Mouse (Mus musculus) myocyte (in vitro differentiated cells): ENCODE results near the gene Tmem206. TPM values are rescaled to one million over a fixed set of nuclear protein-coding genes. Genes with fewer than 3 reads are reported as not detected.

Experiments used
- H3K27me3 ChIP-seq: one replicate; pipeline ENCODE4 v1.6.1; 2011; ENCODE audit not compliant: control insufficient read depth, insufficient read depth, insufficient read length
- H3K36me3 ChIP-seq: one replicate; pipeline ENCODE4 v1.6.1; 2011; ENCODE audit not compliant: control insufficient read depth, insufficient read depth
- H3K4me2 ChIP-seq: one replicate; pipeline ENCODE4 v1.6.1; 2011; ENCODE audit warnings: low read depth, control low read depth
- H3K4me3 ChIP-seq: one replicate; pipeline ENCODE4 v1.5.1; 2011; ENCODE audit warnings: mild to moderate bottlenecking, control low read depth, moderate library complexity
- H3K79me2 ChIP-seq: one replicate; pipeline ENCODE4 v1.6.1; 2011; ENCODE audit not compliant: control insufficient read depth, insufficient read depth
- H3ac ChIP-seq: one replicate; pipeline ENCODE4 v1.6.1; 2011; ENCODE audit not compliant: control insufficient read depth, insufficient read length
- CEBPB ChIP-seq: IDR thresholded peaks from 2 replicates; pipeline ENCODE4 v1.6.1; 2011; ENCODE audit warnings: mild to moderate bottlenecking, moderate library complexity; ENCODE audit not compliant: poor library complexity, insufficient read depth, severe bottlenecking
- E2F4 ChIP-seq: IDR thresholded peaks from one replicate; pipeline ENCODE4 v1.6.1; 2011; ENCODE audit warnings: mild to moderate bottlenecking, control low read depth, moderate library complexity; ENCODE audit not compliant: insufficient read depth
- MAX ChIP-seq: IDR thresholded peaks from one replicate; pipeline ENCODE4 v1.6.1; 2011; ENCODE audit warnings: low read depth, mild to moderate bottlenecking, control low read depth
- MYOD1 ChIP-seq, 3 experiments: IDR thresholded peaks; one replicate each; pipeline ENCODE4 v1.6.1; 2011; ENCODE audit warnings: control low read depth in 2 of 3, low read depth in 2 of 3, mild to moderate bottlenecking in 2 of 3, moderate library complexity in 1 of 3; ENCODE audit not compliant: insufficient read length in 2 of 3, control insufficient read depth in 1 of 3
- MYOG ChIP-seq, 3 experiments: IDR thresholded peaks; one replicate each; pipeline ENCODE4 v1.6.1; 2011; ENCODE audit warnings: control low read depth in 2 of 3, low read depth in 2 of 3, mild to moderate bottlenecking in 2 of 3; ENCODE audit not compliant: insufficient read length in 2 of 3, control insufficient read depth in 1 of 3, insufficient read depth in 1 of 3
- POLR2A ChIP-seq: IDR thresholded peaks from one replicate; pipeline ENCODE4 v1.6.1; 2011; ENCODE audit warnings: low read depth, mild to moderate bottlenecking, control low read depth, moderate library complexity; ENCODE audit not compliant: insufficient read length
- POLR2AphosphoS2 ChIP-seq: IDR thresholded peaks from one replicate; pipeline ENCODE4 v1.6.1; 2011; ENCODE audit warnings: low read depth, control low read depth; ENCODE audit not compliant: insufficient read length
- REST ChIP-seq: IDR thresholded peaks from one replicate; pipeline ENCODE4 v1.6.1; 2011; ENCODE audit warnings: mild to moderate bottlenecking, control low read depth, moderate library complexity; ENCODE audit not compliant: insufficient read depth, insufficient read length
- SRF ChIP-seq: IDR thresholded peaks from one replicate; pipeline ENCODE4 v1.6.1; 2011; ENCODE audit warnings: low read depth; ENCODE audit not compliant: control insufficient read depth, insufficient read length
- TCF12 ChIP-seq: IDR thresholded peaks from one replicate; pipeline ENCODE4 v1.6.1; 2011; ENCODE audit warnings: mild to moderate bottlenecking, control low read depth; ENCODE audit not compliant: poor library complexity, insufficient read depth, severe bottlenecking
- TCF3 ChIP-seq: IDR thresholded peaks from one replicate; pipeline ENCODE4 v1.6.1; 2011; ENCODE audit warnings: low read depth, control low read depth; ENCODE audit not compliant: insufficient read length
- USF1 ChIP-seq: IDR thresholded peaks from one replicate; pipeline ENCODE4 v1.6.1; 2011; ENCODE audit warnings: low read depth, mild to moderate bottlenecking, control low read depth, moderate library complexity
- polyA plus RNA-seq: library from polyadenylated mRNA; unstranded; fragments of >200 nt; fragmentation: generic; extraction: Trizol; gene quantifications from one replicate; pipeline ENCODE4 v1.2.1, GENCODE M21; 2012; ENCODE audit warnings: missing spikeins

Gene Tmem206
- polyA plus RNA-seq, 1 experiment = 12.1 TPM

DNA sequence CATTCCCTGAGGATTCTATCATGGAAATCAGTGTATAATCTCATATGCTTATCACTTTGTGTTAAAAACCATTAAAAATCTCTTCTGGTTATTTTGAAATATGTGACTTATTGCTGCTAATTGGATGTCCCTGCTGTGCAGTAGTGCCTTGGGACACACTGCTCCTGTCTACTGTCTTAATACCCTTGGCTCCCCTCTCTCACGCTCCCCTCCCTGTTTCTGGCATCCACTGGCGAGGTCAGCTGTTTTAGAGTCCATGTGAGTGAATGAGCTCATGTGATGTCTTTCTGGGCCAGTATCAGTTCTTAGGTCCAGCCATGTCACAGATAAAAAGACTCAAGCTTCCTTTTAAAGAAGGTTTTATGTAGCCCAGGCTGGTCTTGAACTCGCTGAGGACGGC is 4.6 kb downstream of the Tmem206 start:
- H3K79me2 ChIP-seq = no peaks in the 10 kb centered on the region
- no peak for TF ChIP-seq POLR2A
- no peak for TF ChIP-seq MYOG (IDR thresholded peaks at IDR 0.05; ENCODE audit: control insufficient read depth in 1 of 3, insufficient read depth in 1 of 3, insufficient read length in 2 of 3, low read depth in 2 of 3)
- TF ChIP-seq USF1 = no peak
- TF ChIP-seq E2F4 = no peak
- no peak for TF ChIP-seq SRF
- TF ChIP-seq CEBPB = no peak
- no peak for TF ChIP-seq POLR2AphosphoS2
- H3ac ChIP-seq = no peak overlapping the region
- no peak overlapping the region for H3K4me3 ChIP-seq
- H3K4me2 ChIP-seq = no peak overlapping the region
- no peaks in the 10 kb centered on the region for H3K27me3 ChIP-seq
- no peaks in the 10 kb centered on the region for H3K36me3 ChIP-seq

DNA sequence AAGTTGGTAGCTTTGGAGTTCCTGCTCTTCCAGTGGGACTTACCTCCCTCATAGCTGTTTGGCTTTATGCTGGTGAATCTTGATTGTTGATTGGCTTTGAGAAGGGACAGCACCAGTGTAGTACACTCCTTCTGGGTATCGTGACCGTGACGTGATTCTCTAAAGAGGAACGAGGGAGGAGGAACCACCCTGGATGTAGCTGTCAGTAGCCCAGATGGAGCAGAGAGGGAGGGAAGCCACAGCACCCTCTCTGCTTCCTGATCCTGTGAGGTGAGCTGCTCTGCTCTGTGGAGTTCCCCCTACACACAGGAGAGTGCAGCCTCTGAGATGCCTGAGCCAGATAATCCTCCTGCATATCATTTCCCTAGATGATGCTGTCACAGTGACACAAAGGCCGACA is 8.8 kb downstream of the Tmem206 start:
- H3K4me2 ChIP-seq = no peak overlapping the region
- H3ac ChIP-seq = no peak overlapping the region
- no peaks in the 10 kb centered on the region for H3K36me3 ChIP-seq
- H3K4me3 ChIP-seq = no peak overlapping the region
- H3K27me3 ChIP-seq = no peaks in the 10 kb centered on the region
- H3K79me2 ChIP-seq = no peaks in the 10 kb centered on the region
- no peak for TF ChIP-seq TCF3

DNA sequence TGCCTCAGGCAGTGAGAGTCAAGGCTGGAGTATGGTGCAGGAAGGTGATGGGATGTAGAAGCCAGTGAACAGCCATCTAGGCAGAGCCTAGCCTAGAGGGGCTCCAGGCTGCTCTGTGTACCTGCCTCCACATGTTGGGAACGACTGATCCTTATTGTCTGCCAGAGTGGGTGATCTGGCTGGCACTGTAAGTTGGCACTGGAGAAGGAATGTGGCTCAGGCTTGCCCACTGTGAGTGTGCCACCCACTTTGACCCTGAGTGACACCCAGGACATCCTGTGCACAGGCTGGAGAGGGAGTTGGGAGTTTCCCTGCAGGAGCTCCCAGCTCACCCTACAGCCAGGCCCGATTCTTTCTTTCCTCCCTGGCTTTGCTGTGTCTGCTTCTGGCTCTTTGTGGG is 14.2 kb downstream of the Tmem206 start:
- Histone ChIP-seq H3K36me3 (no peaks in the 10 kb centered on the region), H3K4me2 (no peak overlapping the region), H3K79me2 (no peaks in the 10 kb centered on the region), H3K27me3 (no peaks in the 10 kb centered on the region), H3K4me3 (no peak overlapping the region), H3ac (no peak overlapping the region)
- TF ChIP-seq USF1 = no peak

DNA sequence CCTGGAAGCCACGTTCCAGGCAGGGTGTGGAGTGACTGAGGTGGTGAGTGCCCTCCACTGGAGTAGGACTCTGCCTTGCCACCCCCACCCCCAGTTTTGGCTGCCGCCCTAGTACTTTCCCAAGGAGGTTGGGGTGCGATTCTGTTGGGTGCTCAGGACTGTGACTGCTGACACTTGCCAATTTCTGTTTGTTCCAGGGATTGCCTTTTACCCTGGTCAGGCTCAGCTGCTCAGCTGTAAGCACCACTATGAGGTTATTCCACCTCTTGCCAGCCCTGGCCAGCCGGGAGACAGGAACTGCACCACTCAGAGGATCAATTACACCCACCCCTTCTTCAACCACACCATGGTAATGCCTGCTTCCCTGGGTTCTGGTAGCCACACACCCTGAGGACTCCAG is 14.8 kb downstream of the Tmem206 start:
- H3K27me3 ChIP-seq = no peaks in the 10 kb centered on the region
- H3K4me2 ChIP-seq = no peak overlapping the region
- no peaks in the 10 kb centered on the region for H3K79me2 ChIP-seq
- no peak overlapping the region for H3K4me3 ChIP-seq
- no peaks in the 10 kb centered on the region for H3K36me3 ChIP-seq
- H3ac ChIP-seq = no peak overlapping the region
- TF ChIP-seq REST (no peak), E2F4 (no peak), POLR2A (no peak), MYOG (IDR thresholded peaks at IDR 0.05; ENCODE audit: control insufficient read depth in 1 of 3, insufficient read depth in 1 of 3, insufficient read length in 2 of 3, low read depth in 2 of 3) (no peak), USF1 (no peak), MYOD1 (IDR thresholded peaks at IDR 0.05; ENCODE audit: control insufficient read depth in 1 of 3, insufficient read length in 2 of 3, low read depth in 2 of 3) (no peak), TCF3 (no peak), TCF12 (no peak), MAX (no peak), CEBPB (no peak), SRF (no peak), POLR2AphosphoS2 (no peak)

DNA sequence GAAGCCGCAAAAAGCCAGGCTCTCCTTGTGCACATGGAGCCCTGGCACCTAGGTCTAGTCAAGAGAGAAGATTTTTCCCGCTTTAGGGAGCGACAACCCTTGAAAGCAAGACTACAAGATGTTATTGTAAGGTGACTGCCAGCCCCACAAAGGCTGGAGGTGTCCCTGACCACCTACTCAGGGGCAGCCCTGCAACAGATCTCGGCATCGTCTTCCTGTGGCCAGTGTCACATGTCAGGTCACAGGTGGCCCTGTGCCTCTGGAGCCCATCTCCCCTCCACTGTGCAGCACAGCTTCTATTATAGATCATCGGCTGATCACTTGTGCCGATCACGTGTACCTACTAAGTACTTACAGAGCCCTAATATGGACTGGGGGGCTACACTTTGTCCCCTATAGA is 21.9 kb downstream of the Tmem206 start:
- TF ChIP-seq POLR2AphosphoS2 = peak; percentile 56
- TF ChIP-seq MAX = no peak
- H3K4me3 ChIP-seq = no peak overlapping the region
- H3K4me2 ChIP-seq = no peak overlapping the region
- no peaks in the 10 kb centered on the region for H3K27me3 ChIP-seq
- H3ac ChIP-seq = no peak overlapping the region
- H3K36me3 ChIP-seq = peaks cover 11% of the 10 kb centered on the region
- H3K79me2 ChIP-seq = no peaks in the 10 kb centered on the region

DNA sequence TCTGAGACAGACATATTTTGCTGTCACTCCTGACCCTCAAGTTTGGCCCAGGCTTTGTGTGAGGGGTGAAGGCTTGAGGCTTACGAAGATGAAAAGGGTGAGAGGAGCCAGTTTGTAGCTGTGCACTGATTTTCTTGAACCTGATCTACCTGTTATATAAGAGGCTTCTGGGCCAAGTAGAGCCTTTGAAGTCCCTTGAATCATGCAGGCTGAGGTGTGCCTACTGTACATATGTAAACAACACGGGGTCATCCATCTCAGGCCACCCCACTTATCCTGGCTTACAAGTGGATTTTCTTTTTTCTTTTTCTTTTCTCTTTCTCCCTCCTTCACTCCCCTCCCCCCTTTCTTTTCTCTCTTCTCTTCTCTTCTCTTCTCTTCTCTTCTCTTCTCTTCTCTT is 22.9 kb downstream of the Tmem206 start:
- Histone ChIP-seq H3ac (no peak overlapping the region), H3K4me2 (no peak overlapping the region), H3K79me2 (no peaks in the 10 kb centered on the region), H3K4me3 (no peak overlapping the region), H3K27me3 (no peaks in the 10 kb centered on the region), H3K36me3 (peaks cover 18% of the 10 kb centered on the region)
- TF ChIP-seq USF1 (no peak), TCF3 (no peak), POLR2AphosphoS2 (no peak), TCF12 (no peak), CEBPB (no peak), E2F4 (no peak), POLR2A (no peak), MYOG (IDR thresholded peaks at IDR 0.05; ENCODE audit: control insufficient read depth in 1 of 3, insufficient read depth in 1 of 3, insufficient read length in 2 of 3, low read depth in 2 of 3) (no peak), SRF (no peak), MYOD1 (IDR thresholded peaks at IDR 0.05; ENCODE audit: control insufficient read depth in 1 of 3, insufficient read length in 2 of 3, low read depth in 2 of 3) (no peak), REST (no peak), MAX (no peak)
